Mouse (Mus musculus): ENCODE data around the gene Fmn2. TPM values are rescaled to one million over a fixed set of nuclear protein-coding genes. Genes with fewer than 3 reads are reported as not detected.

Fmn2 gene
- polyA plus RNA-seq, 1 experiment from 2014 or later, result 2.6 TPM

DNA sequence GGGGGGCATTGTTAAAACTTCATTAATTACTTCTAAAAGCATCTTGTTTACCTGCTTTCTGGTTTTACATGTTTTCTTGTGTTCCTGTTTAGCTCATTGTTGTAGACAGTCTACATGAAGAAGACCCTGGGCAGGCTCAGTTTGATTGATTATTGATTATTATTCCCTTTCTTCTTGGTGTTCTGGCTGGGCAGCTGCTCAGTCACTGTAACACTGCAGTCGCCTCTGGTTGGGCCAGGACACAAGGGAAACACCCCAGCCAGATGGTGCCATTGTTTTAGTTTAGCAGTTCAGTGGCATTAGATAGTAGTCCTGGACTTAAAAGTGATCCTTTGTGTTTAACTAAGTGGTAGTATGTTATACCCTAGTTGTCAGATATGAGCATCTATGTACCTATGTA is 167.5 kb downstream of the Fmn2 start:
- no peaks in the 10 kb centered on the region for H3K4me1 ChIP-seq (replicated peaks)
- H3K4me3 ChIP-seq (replicated peaks), result no peak overlapping the region
- 89% methylated on average over 1 of the region's 1 CpGs for WGBS
- no peak overlapping the region for H3K27ac ChIP-seq
- H3K4me2 ChIP-seq, result no peak overlapping the region
- H3K9ac ChIP-seq (replicated peaks), result no peak overlapping the region
- H3K36me3 ChIP-seq, result no peaks in the 10 kb centered on the region
- no peaks in the 10 kb centered on the region for H3K27me3 ChIP-seq
- no peaks in the 10 kb centered on the region for H3K9me3 ChIP-seq
- ATAC-seq (ENCODE audit: insufficient number of reproducible peaks, insufficient read depth, low FRiP score, low TSS enrichment, low read depth), result no peak

DNA sequence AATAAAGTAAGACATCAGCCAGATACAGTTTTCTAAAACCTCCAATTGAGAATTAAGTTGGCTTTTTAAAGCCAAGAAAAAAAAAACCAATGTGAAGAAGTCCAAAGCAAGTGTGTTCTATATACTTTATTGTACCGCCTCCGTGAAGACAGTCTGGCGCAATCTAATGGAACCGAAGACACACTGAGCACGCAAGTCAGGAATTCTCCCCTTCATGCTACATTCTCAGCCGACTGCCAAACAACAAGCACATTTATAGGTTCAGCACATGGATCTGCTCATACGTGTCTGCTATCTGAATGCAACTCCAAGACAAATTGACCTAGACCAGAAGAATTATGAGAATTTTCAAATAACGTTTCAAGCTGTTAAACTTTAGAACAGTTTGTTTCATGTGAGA is 169.2 kb downstream of the Fmn2 start:
- ATAC-seq (ENCODE audit: insufficient number of reproducible peaks, insufficient read depth, low FRiP score, low TSS enrichment, low read depth), result no peak
- H3K4me3 ChIP-seq (replicated peaks), result no peak overlapping the region
- no peaks in the 10 kb centered on the region for H3K9me3 ChIP-seq
- H3K27me3 ChIP-seq, result no peaks in the 10 kb centered on the region
- no peak overlapping the region for H3K4me2 ChIP-seq
- 88% methylated on average over 8 of the region's 8 CpGs for WGBS
- no peaks in the 10 kb centered on the region for H3K4me1 ChIP-seq (replicated peaks)
- no peak overlapping the region for H3K27ac ChIP-seq
- no peaks in the 10 kb centered on the region for H3K36me3 ChIP-seq
- H3K9ac ChIP-seq (replicated peaks), result no peak overlapping the region

DNA sequence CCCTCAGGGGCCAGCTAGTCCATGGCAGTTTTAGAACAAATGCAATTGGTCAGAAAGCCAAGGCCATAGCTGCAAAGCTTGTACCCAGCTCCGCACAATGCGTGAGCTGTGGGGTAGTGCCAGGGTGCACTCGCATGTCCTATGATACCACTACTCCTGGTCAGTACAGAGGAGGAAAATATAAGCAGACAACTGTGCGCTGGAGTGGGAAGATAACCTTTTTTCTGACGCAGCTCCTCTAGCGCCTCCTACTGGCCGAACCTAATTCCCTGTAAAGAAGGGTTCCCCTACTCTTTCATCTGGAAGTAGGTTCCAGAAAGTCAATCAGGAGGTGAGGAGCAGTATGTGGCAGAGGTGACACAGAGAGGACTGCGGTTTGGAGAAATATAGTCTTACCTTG is 173.0 kb downstream of the Fmn2 start:
- Histone ChIP-seq H3K4me2 (no peak overlapping the region), H3K9ac (replicated peaks) (no peak overlapping the region), H3K27ac (no peak overlapping the region), H3K36me3 (no peaks in the 10 kb centered on the region), H3K27me3 (0 out of 2 replicates have a peak, but pooled peaks cover 4% of the 10 kb centered on the region), H3K4me3 (replicated peaks) (no peak overlapping the region), H3K9me3 (no peaks in the 10 kb centered on the region), H3K4me1 (replicated peaks) (0 out of 2 replicates have a peak, but pooled peaks cover 3% of the 10 kb centered on the region)
- WGBS, result 61% methylated on average over 8 of the region's 8 CpGs
- no peak for ATAC-seq (ENCODE audit: insufficient number of reproducible peaks, insufficient read depth, low FRiP score, low TSS enrichment, low read depth)

DNA sequence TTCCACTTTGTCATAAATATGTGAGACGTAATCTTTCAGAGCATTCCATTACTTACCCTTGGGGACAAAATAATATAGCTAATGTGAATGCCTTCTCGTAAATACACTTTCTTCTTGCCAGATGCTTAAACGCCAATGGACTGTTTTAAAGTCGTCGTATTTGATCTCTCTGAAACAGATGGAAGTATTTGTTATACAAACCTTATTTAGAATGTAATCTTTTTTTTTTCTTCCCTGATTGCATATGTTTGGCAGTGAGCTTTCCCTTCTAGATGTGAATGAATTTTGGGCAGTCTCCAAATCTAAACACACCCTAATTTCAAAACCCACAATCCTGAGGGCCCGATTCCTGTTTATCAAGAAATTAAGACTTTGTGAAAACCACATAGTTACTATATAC is 173.7 kb downstream of the Fmn2 start:
- Histone ChIP-seq H3K27ac (no peak overlapping the region), H3K4me2 (no peak overlapping the region), H3K36me3 (no peaks in the 10 kb centered on the region), H3K27me3 (0 out of 2 replicates have a peak, but pooled peaks cover 4% of the 10 kb centered on the region), H3K4me1 (replicated peaks) (0 out of 2 replicates have a peak, but pooled peaks cover 3% of the 10 kb centered on the region), H3K9me3 (no peaks in the 10 kb centered on the region), H3K4me3 (replicated peaks) (no peak overlapping the region), H3K9ac (replicated peaks) (no peak overlapping the region)
- no peak for ATAC-seq (ENCODE audit: insufficient number of reproducible peaks, insufficient read depth, low FRiP score, low TSS enrichment, low read depth)
- WGBS, result 47% methylated on average over 6 of the region's 6 CpGs

DNA sequence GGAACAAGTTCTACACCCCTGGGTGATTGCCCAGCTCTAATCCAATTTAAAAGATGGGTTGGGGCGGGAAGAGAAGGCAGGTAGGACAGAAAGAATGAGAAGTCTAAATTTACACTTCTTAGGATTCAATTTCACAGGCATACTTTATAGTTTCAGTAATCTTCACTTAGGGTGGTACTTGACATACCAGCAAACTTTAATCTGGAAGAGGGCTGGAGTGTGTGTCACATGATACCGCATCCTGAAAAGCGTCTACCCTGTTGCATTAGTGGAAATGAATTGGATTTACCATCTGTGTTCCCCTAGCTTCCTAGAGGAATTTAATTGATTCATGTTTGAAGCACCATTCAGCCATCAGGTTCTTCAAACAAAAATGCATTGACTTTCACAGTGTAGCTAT is 174.6 kb downstream of the Fmn2 start:
- Histone ChIP-seq H3K4me1 (replicated peaks) (0 out of 2 replicates have a peak, but pooled peaks cover 3% of the 10 kb centered on the region), H3K4me3 (replicated peaks) (no peak overlapping the region), H3K9me3 (no peaks in the 10 kb centered on the region), H3K9ac (replicated peaks) (no peak overlapping the region), H3K27me3 (0 out of 2 replicates have a peak, but pooled peaks cover 4% of the 10 kb centered on the region), H3K27ac (no peak overlapping the region), H3K4me2 (no peak overlapping the region), H3K36me3 (no peaks in the 10 kb centered on the region)
- WGBS, result 64% methylated on average over 3 of the region's 3 CpGs
- no peak for ATAC-seq (ENCODE audit: insufficient number of reproducible peaks, insufficient read depth, low FRiP score, low TSS enrichment, low read depth)

DNA sequence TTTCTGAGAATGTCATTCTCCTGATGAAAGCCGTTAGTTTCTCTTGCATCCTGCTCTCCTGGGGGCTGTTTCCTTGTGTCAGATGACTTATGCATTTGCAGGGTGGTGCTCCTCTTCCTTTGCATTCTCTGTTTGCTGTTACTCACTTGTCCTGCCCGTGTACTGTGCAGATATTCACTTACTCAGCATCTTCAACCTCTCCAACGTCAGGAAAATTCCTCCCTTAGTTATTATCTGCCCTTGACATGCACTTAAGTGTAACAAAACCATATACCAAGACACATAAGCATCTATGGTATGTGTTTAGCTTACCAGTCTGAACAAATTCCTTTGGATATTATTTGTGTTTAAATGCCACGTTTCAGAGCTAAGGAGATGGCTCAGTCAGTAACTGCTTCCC is 175.6 kb downstream of the Fmn2 start:
- H3K27ac ChIP-seq, result no peak overlapping the region
- H3K4me2 ChIP-seq, result no peak overlapping the region
- H3K27me3 ChIP-seq, result 0 out of 2 replicates have a peak, but pooled peaks cover 4% of the 10 kb centered on the region
- H3K4me3 ChIP-seq (replicated peaks), result no peak overlapping the region
- H3K4me1 ChIP-seq (replicated peaks), result 0 out of 2 replicates have a peak, but pooled peaks cover 3% of the 10 kb centered on the region
- H3K9ac ChIP-seq (replicated peaks), result no peak overlapping the region
- H3K36me3 ChIP-seq, result no peaks in the 10 kb centered on the region
- ATAC-seq (ENCODE audit: insufficient number of reproducible peaks, insufficient read depth, low FRiP score, low TSS enrichment, low read depth), result no peak
- no peaks in the 10 kb centered on the region for H3K9me3 ChIP-seq
- 71% methylated on average over 4 of the region's 4 CpGs for WGBS

DNA sequence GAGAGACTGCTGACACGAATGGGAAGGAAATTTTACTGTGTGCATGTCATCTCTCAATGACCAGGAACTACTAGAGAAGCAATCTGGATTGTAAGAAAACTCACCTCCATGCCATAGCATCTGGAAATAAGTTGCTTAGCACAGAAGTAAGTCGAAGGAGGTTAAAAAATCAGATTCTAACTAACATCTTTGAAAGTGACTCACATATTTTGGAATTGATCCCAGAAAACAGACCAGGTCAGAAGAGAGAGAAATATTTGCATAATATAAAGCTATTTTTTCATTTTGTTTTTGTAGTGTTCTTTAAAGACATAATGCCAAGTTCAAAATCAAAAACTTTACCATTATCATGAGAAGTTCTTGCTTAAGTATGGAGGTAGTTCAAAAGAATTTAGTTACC is 187.7 kb downstream of the Fmn2 start:
- H3K27me3 ChIP-seq, result no peaks in the 10 kb centered on the region
- H3K4me2 ChIP-seq, result no peak overlapping the region
- H3K36me3 ChIP-seq, result no peaks in the 10 kb centered on the region
- H3K9ac ChIP-seq (replicated peaks), result no peak overlapping the region
- WGBS, result 80% methylated on average over 2 of the region's 2 CpGs
- no peaks in the 10 kb centered on the region for H3K9me3 ChIP-seq
- no peak for ATAC-seq (ENCODE audit: insufficient number of reproducible peaks, insufficient read depth, low FRiP score, low TSS enrichment, low read depth)
- no peak overlapping the region for H3K27ac ChIP-seq
- H3K4me1 ChIP-seq (replicated peaks), result no peaks in the 10 kb centered on the region
- H3K4me3 ChIP-seq (replicated peaks), result no peak overlapping the region

DNA sequence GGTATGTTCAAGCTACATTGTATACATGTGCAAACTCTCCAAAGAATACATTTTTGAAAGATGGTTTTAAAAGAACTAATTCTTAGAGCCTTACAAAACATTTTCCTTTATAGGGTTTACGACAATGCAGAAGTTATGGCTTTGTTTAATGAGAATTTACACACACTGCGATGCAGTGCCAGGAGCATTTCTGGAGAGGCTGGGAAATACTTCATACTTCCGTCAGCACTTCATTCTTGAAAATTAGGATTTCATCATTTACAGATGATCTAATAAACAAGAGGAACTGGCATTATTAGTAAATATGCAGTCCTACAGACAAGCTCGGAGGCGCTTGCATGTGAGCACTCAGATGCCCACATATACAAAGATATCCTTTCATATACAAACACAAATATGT is 199.2 kb downstream of the Fmn2 start:
- Histone ChIP-seq H3K27ac (no peak overlapping the region), H3K36me3 (no peaks in the 10 kb centered on the region), H3K9ac (replicated peaks) (no peak overlapping the region), H3K9me3 (no peaks in the 10 kb centered on the region), H3K4me3 (replicated peaks) (no peak overlapping the region), H3K4me2 (no peak overlapping the region), H3K4me1 (replicated peaks) (0 out of 2 replicates have a peak, but pooled peaks cover 5% of the 10 kb centered on the region), H3K27me3 (no peaks in the 10 kb centered on the region)
- ATAC-seq (ENCODE audit: insufficient number of reproducible peaks, insufficient read depth, low FRiP score, low TSS enrichment, low read depth), result no peak
- WGBS, result 82% methylated on average over 5 of the region's 5 CpGs

DNA sequence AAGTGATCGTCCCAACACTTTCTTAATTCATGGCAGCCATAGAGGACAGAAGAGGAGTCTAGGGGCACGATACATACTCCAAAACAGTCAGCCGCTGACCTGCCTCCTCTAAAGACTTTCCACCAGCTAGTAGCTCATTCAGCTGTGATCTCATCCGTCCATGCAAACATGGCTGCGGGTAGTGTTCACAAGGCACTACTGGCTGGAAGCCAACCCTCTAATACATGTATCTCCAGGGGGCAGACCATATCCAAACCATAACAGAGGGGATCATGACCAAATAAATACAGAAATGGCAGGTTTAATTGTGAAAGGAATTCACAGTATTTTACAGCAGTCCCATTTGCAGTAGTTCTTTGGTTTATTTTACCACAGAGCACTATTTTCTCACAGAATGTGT is 200.2 kb downstream of the Fmn2 start:
- Histone ChIP-seq H3K9me3 (no peaks in the 10 kb centered on the region), H3K27me3 (no peaks in the 10 kb centered on the region), H3K27ac (no peak overlapping the region), H3K36me3 (no peaks in the 10 kb centered on the region), H3K4me1 (replicated peaks) (0 out of 2 replicates have a peak, but pooled peaks cover 5% of the 10 kb centered on the region), H3K4me3 (replicated peaks) (no peak overlapping the region), H3K9ac (replicated peaks) (no peak overlapping the region), H3K4me2 (no peak overlapping the region)
- WGBS, result 69% methylated on average over 5 of the region's 5 CpGs
- peak; percentile 81; the same call in 1 of the 2 replicates for ATAC-seq (ENCODE audit: insufficient number of reproducible peaks, insufficient read depth, low FRiP score, low TSS enrichment, low read depth)

DNA sequence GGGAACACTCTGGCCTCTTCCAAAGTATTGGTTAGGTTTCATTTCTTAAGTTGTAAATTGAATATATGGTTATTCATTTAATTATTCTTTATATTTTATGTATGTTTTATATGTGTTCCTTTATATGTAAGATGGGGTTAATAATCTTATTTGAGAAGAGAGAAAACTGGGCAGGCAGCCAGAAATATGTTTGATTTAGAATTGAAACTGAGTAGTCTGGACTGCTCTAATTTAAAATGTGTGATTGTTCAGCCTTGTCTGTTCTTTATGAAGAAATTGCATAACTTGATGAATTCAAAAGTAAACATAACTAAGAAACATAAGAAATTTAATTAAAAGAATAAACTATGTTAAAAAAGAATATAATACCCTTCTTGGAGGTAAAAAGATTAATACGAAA is 202.3 kb downstream of the Fmn2 start:
- Histone ChIP-seq H3K4me1 (replicated peaks) (0 out of 2 replicates have a peak, but pooled peaks cover 5% of the 10 kb centered on the region), H3K36me3 (no peaks in the 10 kb centered on the region), H3K27me3 (no peaks in the 10 kb centered on the region), H3K9ac (replicated peaks) (no peak overlapping the region), H3K4me2 (no peak overlapping the region), H3K9me3 (no peaks in the 10 kb centered on the region), H3K4me3 (replicated peaks) (no peak overlapping the region), H3K27ac (no peak overlapping the region)
- 86% methylated on average over 1 of the region's 1 CpGs for WGBS
- no peak for ATAC-seq (ENCODE audit: insufficient number of reproducible peaks, insufficient read depth, low FRiP score, low TSS enrichment, low read depth)

DNA sequence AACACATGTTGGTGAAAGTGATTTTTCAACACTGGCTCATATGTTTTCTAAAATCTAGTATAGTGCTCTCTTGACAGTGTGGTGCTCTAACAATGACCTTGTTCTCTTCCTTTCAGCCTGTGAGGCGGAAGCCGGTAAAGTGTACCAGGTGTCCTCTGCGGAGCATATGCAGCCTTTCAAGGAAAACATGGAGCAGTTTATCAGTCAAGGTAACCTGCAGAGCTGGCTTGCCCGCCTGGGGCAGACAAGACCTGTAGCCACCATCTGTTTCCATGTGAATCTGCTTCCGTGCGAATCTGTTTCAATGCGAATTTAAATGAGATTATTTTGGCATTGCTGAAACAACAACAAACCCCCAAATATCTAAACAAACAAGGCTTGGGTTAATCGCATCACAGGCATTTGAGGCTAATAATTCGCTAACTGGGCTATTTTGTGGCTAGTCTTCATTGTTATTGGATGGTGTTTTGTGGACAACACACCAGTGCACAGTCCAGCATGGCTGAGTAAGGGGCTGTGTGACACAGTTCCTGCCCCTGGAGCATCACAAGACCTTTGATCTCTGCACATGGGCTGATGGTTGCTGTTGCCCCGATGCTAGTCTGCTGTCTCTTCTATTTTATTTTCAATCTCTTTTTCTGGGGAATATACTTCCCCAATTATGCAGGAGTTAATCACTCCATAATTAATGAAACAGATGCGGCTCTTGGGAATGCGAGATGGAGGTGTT is 218.3 kb downstream of the Fmn2 start:
- Histone ChIP-seq H3K27me3 (no peaks in the 10 kb centered on the region), H3K9me3 (no peaks in the 10 kb centered on the region), H3K4me2 (no peak overlapping the region), H3K4me3 (replicated peaks) (no peak overlapping the region), H3K4me1 (replicated peaks) (peaks cover 6% of the 10 kb centered on the region; the same call in 1 of the 2 replicates), H3K36me3 (no peaks in the 10 kb centered on the region), H3K27ac (no peak overlapping the region), H3K9ac (replicated peaks) (no peak overlapping the region)
- WGBS, result 87% methylated on average over 12 of the region's 12 CpGs
- ATAC-seq (ENCODE audit: insufficient number of reproducible peaks, insufficient read depth, low FRiP score, low TSS enrichment, low read depth), result no peak

DNA sequence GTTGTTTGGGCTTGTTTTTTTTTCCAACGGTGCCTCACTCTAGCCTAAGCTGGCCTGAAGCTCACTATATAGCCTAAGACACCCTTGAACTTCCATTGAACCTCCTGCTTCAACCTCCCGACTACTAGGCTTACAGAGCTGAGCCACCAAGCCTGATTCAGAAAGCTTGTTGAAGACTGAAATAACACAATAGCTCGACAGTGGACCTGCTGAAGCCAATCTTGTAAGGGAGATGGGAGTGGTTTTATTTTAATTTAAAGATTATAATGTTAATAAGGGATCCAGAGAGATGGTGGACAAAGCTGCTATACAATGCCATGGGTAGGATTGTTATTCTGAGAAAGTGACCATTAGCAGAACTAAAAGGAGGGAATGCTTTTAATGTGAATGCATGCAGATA is 227.1 kb downstream of the Fmn2 start:
- 80% methylated on average over 3 of the region's 3 CpGs for WGBS

More for the DNA sequence above, 227.1 kb downstream of the Fmn2 start:
- Histone ChIP-seq H3K27ac (no peak overlapping the region), H3K36me3 (no peaks in the 10 kb centered on the region), H3K4me2 (no peak overlapping the region), H3K4me3 (replicated peaks) (no peak overlapping the region), H3K27me3 (no peaks in the 10 kb centered on the region), H3K9me3 (no peaks in the 10 kb centered on the region), H3K4me1 (replicated peaks) (no peaks in the 10 kb centered on the region), H3K9ac (replicated peaks) (no peak overlapping the region)
- ATAC-seq (ENCODE audit: insufficient number of reproducible peaks, insufficient read depth, low FRiP score, low TSS enrichment, low read depth), result no peak
